Comparison of ENCODE assay signal across 11 mouse cellular contexts in genomic region chr13:17185253-17185652, GRCm38 (mm10).
DNase-seq lines count a peak whose midpoint lies in the region; ATAC-seq and TF ChIP-seq lines count a peak whose summit lies in the region.
"Had no signal": no experiment of that assay in that cellular context is flagged by ENCODE, and none has a peak within 500 bp of the region (broad histone marks: within the 10 kb centered on the region; RNA-seq: fewer than 3 reads in every experiment).

No protein-coding gene starts in this region.

- no peaks in the 10 kb centered on the region for H3K79me2 ChIP-seq in heart, adult 2 months (replicated peaks; ENCODE audit: control insufficient read depth, insufficient read depth, low read length)

- no peak overlapping the region for H3K9ac ChIP-seq in heart, embryonic 16.5 days (ENCODE audit: low read length)
- no peak overlapping the region for H3K9ac ChIP-seq in heart, adult 2 months (ENCODE audit: low read depth, low read length)
- H3K9ac ChIP-seq in kidney, embryonic 14.5 days (ENCODE audit: low read depth, low read length), result no peak overlapping the region
- H3K9ac ChIP-seq in forebrain, postnatal 0 days, result no peak overlapping the region

- H3K4me1 ChIP-seq in heart, embryonic 16.5 days (ENCODE audit: control insufficient read depth, insufficient read depth, low read length), result peaks cover 5% of the 10 kb centered on the region; the same call in 1 of the 2 replicates
- no peaks in the 10 kb centered on the region for H3K4me1 ChIP-seq in heart, adult 2 months (ENCODE audit: control insufficient read depth, insufficient read depth, low read length)
- peaks cover 11% of the 10 kb centered on the region; the same call in 1 of the 2 replicates for H3K4me1 ChIP-seq in kidney, embryonic 14.5 days (ENCODE audit: control insufficient read depth, insufficient read depth, low read length)
- H3K4me1 ChIP-seq in forebrain, postnatal 0 days (ENCODE audit: insufficient read depth), result no peaks in the 10 kb centered on the region
- H3K4me1 ChIP-seq: midbrain, embryonic 10.5 days had no signal

- H3K27ac ChIP-seq in heart, embryonic 16.5 days (ENCODE audit: low read length), result no peak overlapping the region
- H3K27ac ChIP-seq in heart, adult 2 months, result no peak overlapping the region
- 0 out of 2 replicates have a peak overlapping the region, but pooled peaks have one; percentile 51 for H3K27ac ChIP-seq in kidney, embryonic 14.5 days (ENCODE audit: low read depth, low read length)
- no peak overlapping the region for H3K27ac ChIP-seq in forebrain, postnatal 0 days (ENCODE audit: low read depth, low read length)
- H3K27ac ChIP-seq: midbrain, embryonic 10.5 days had no signal

- peak overlapping the region; percentile 17; the same call in 1 of the 2 replicates for H3K4me2 ChIP-seq in heart, embryonic 16.5 days (ENCODE audit: low read depth, low read length)
- H3K4me2 ChIP-seq in kidney, embryonic 14.5 days (replicated peaks; ENCODE audit: low read depth, low read length), result peak overlapping the region; percentile 19; the same call in 1 of the 2 replicates
- no peak overlapping the region for H3K4me2 ChIP-seq in forebrain, postnatal 0 days (ENCODE audit: low read depth)

- ATAC-seq in heart, embryonic 16.5 days (replicated peaks; ENCODE audit: extremely low read depth, insufficient read depth, low FRiP score), result 0 out of 2 replicates have a peak, but pooled peaks have one; percentile 37
- peak; percentile 98 for ATAC-seq in kidney, embryonic 14.5 days (ENCODE audit: low FRiP score, low TSS enrichment)
- ATAC-seq in megakaryocyte progenitor cell, adult 5-6 weeks (replicated peaks; ENCODE audit: poor library complexity), result peak; percentile 93
- no peak for ATAC-seq in forebrain, postnatal 0 days

- TF ChIP-seq CTCF in heart, adult 2 months (IDR thresholded peaks at IDR 0.05), result no peak
- no peak for TF ChIP-seq CTCF in forebrain, postnatal 0 days (IDR thresholded peaks at IDR 0.05; ENCODE audit: low read depth)

- 32% methylated on average over 8 of the region's 8 CpGs for WGBS in heart, embryonic 16.5 days
- 33% methylated on average over 8 of the region's 8 CpGs for WGBS in heart, adult 2 months
- WGBS in kidney, embryonic 14.5 days, result 5% methylated on average over 8 of the region's 8 CpGs
- 76% methylated on average over 8 of the region's 8 CpGs for WGBS in forebrain, postnatal 0 days

- no peak for TF ChIP-seq EP300 in heart, adult 2 months (IDR thresholded peaks at IDR 0.05; ENCODE audit: insufficient read depth, low read depth, low read length)

- H3K27me3 ChIP-seq in heart, embryonic 16.5 days (ENCODE audit: control insufficient read depth, insufficient read depth, low read length), result no peaks in the 10 kb centered on the region
- no peaks in the 10 kb centered on the region for H3K27me3 ChIP-seq in heart, adult 2 months (ENCODE audit: control insufficient read depth, insufficient read depth, low read length)
- H3K27me3 ChIP-seq in kidney, embryonic 14.5 days (ENCODE audit: control insufficient read depth, insufficient read depth, low read length), result no peaks in the 10 kb centered on the region
- no peaks in the 10 kb centered on the region for H3K27me3 ChIP-seq in forebrain, postnatal 0 days (ENCODE audit: insufficient read depth, low read length)

- H3K4me3 ChIP-seq in heart, embryonic 16.5 days (ENCODE audit: low read length), result no peak overlapping the region
- H3K4me3 ChIP-seq in heart, adult 2 months, result no peak overlapping the region
- H3K4me3 ChIP-seq in kidney, embryonic 14.5 days (ENCODE audit: low read length), result no peak overlapping the region
- no peak overlapping the region for H3K4me3 ChIP-seq in forebrain, postnatal 0 days (ENCODE audit: low read depth, low read length)
- H3K4me3 ChIP-seq: midbrain, embryonic 10.5 days had no signal

- no peak for DNase-seq in heart, adult 2 months
- peak; percentile 11 for DNase-seq in WW6 (ENCODE audit: low read depth, low spot score)
- no peak for DNase-seq in forebrain, postnatal 0 days
- no peak for DNase-seq in layer of hippocampus, postnatal 36 days
- DNase-seq in urinary bladder, adult 2 months (ENCODE audit: low spot score), result no peak
- DNase-seq: adrenal gland, postnatal 25 days; right cerebral cortex, postnatal 25 days had no signal

- no peaks in the 10 kb centered on the region for H3K36me3 ChIP-seq in heart, embryonic 16.5 days (ENCODE audit: control insufficient read depth, insufficient read depth)
- no peaks in the 10 kb centered on the region for H3K36me3 ChIP-seq in heart, adult 2 months (ENCODE audit: control insufficient read depth, insufficient read depth, low read length)
- no peaks in the 10 kb centered on the region for H3K36me3 ChIP-seq in kidney, embryonic 14.5 days (ENCODE audit: control insufficient read depth, insufficient read depth, low read length)
- no peaks in the 10 kb centered on the region for H3K36me3 ChIP-seq in forebrain, postnatal 0 days (ENCODE audit: insufficient read depth)
- H3K36me3 ChIP-seq: midbrain, embryonic 10.5 days had no signal

- TF ChIP-seq POLR2A in heart, adult 2 months (IDR thresholded peaks at IDR 0.05; ENCODE audit: insufficient read depth, low read depth, low read length), result no peak

- H3K9me3 ChIP-seq in heart, embryonic 16.5 days (replicated peaks; ENCODE audit: control insufficient read depth, low read length), result no peaks in the 10 kb centered on the region
- no peaks in the 10 kb centered on the region for H3K9me3 ChIP-seq in kidney, embryonic 14.5 days (ENCODE audit: control insufficient read depth, low read length)
- H3K9me3 ChIP-seq in forebrain, postnatal 0 days (ENCODE audit: low read length), result no peaks in the 10 kb centered on the region
- H3K9me3 ChIP-seq: midbrain, embryonic 10.5 days had no signal

- intact Hi-C loops in heart, adult 2 months (cut with DNase I), result no loop called here
